Mouse (Mus musculus): ENCODE results near the gene Prr5.

Prr5 gene

GRCm38 (mm10) chr15:84745831-84746230, 76.4 kb downstream of the Prr5 start:
- intact Hi-C loops (cut with DNase I): no loop called here
